Mouse (Mus musculus): ENCODE measurements around the gene Rsrc1. TPM values are rescaled to one million over a fixed set of nuclear protein-coding genes. Genes with fewer than 3 reads are reported as not detected.
A peak's percentile ranks its signal among the peaks of the same experiment; 100 is the strongest.

Gene Rsrc1
- polyA plus RNA-seq, 1 experiment from 2014 or later: 6.1 TPM

- 38% methylated on average over 3 of the region's 3 CpGs for WGBS (ENCODE audit: insufficient replicate concordance)
- no peak overlapping the region; the same call in 1 of the 2 replicates for H3K4me2 ChIP-seq (ENCODE audit: low read depth, low read length)
- no peak overlapping the region for H3K9ac ChIP-seq (ENCODE audit: low read depth, low read length)
- H3K27ac ChIP-seq (ENCODE audit: low read length): no peak overlapping the region
- H3K4me3 ChIP-seq (ENCODE audit: low read depth, low read length): no peak overlapping the region
- H3K9me3 ChIP-seq (replicated peaks; ENCODE audit: control insufficient read depth, low read length): no peaks in the 10 kb centered on the region
- H3K4me1 ChIP-seq (ENCODE audit: control insufficient read depth, low read depth, low read length): no peaks in the 10 kb centered on the region; the same call in 1 of the 2 replicates
- ATAC-seq (ENCODE audit: low read depth): peak; percentile 84
- H3K27me3 ChIP-seq (ENCODE audit: control insufficient read depth, insufficient read depth, low read depth, low read length): no peaks in the 10 kb centered on the region
- no peaks in the 10 kb centered on the region for H3K36me3 ChIP-seq (ENCODE audit: control insufficient read depth, insufficient read depth)
Measured at GRCm38 (mm10) chr3:67280247-67280646, 299.1 kb downstream of the Rsrc1 start.

GRCm38 (mm10) chr3:67284039-67284438 lies 302.8 kb downstream of the Rsrc1 start:
- no peak for ATAC-seq (ENCODE audit: low read depth)

GRCm38 (mm10) chr3:67284848-67285247 lies 303.7 kb downstream of the Rsrc1 start:
- H3K9me3 ChIP-seq (replicated peaks; ENCODE audit: control insufficient read depth, low read length): no peaks in the 10 kb centered on the region
- no peak for ATAC-seq (ENCODE audit: low read depth)

More at GRCm38 (mm10) chr3:67284039-67284438, 302.8 kb downstream of the Rsrc1 start:
- no peak overlapping the region for H3K27ac ChIP-seq (ENCODE audit: low read length)
- H3K9ac ChIP-seq (ENCODE audit: low read depth, low read length): no peak overlapping the region
- no peaks in the 10 kb centered on the region for H3K27me3 ChIP-seq (ENCODE audit: control insufficient read depth, insufficient read depth, low read depth, low read length)
- no peaks in the 10 kb centered on the region for H3K36me3 ChIP-seq (ENCODE audit: control insufficient read depth, insufficient read depth)
- no peak overlapping the region for H3K4me3 ChIP-seq (ENCODE audit: low read depth, low read length)
- no peaks in the 10 kb centered on the region for H3K9me3 ChIP-seq (replicated peaks; ENCODE audit: control insufficient read depth, low read length)
- 67% methylated on average over 1 of the region's 1 CpGs for WGBS (ENCODE audit: insufficient replicate concordance)
- H3K4me1 ChIP-seq (ENCODE audit: control insufficient read depth, low read depth, low read length): no peaks in the 10 kb centered on the region; the same call in 1 of the 2 replicates
- H3K4me2 ChIP-seq (ENCODE audit: low read depth, low read length): no peak overlapping the region

GRCm38 (mm10) chr3:67288664-67289063 lies 307.5 kb downstream of the Rsrc1 start:
- H3K4me3 ChIP-seq (ENCODE audit: low read depth, low read length): no peak overlapping the region
- no peak for ATAC-seq (ENCODE audit: low read depth)
- 80% methylated on average over 7 of the region's 7 CpGs for WGBS (ENCODE audit: insufficient replicate concordance)

More at GRCm38 (mm10) chr3:67284848-67285247, 303.7 kb downstream of the Rsrc1 start:
- no peaks in the 10 kb centered on the region for H3K36me3 ChIP-seq (ENCODE audit: control insufficient read depth, insufficient read depth)
- no peak overlapping the region for H3K4me3 ChIP-seq (ENCODE audit: low read depth, low read length)
- WGBS (ENCODE audit: insufficient replicate concordance): 51% methylated on average over 4 of the region's 4 CpGs
- H3K27ac ChIP-seq (ENCODE audit: low read length): no peak overlapping the region
- H3K27me3 ChIP-seq (ENCODE audit: control insufficient read depth, insufficient read depth, low read depth, low read length): no peaks in the 10 kb centered on the region
- no peaks in the 10 kb centered on the region; the same call in 1 of the 2 replicates for H3K4me1 ChIP-seq (ENCODE audit: control insufficient read depth, low read depth, low read length)
- no peak overlapping the region for H3K9ac ChIP-seq (ENCODE audit: low read depth, low read length)
- no peak overlapping the region for H3K4me2 ChIP-seq (ENCODE audit: low read depth, low read length)

GRCm38 (mm10) chr3:67289482-67289881 lies 308.3 kb downstream of the Rsrc1 start:
- Histone ChIP-seq H3K9ac (ENCODE audit: low read depth, low read length) (no peak overlapping the region), H3K27ac (ENCODE audit: low read length) (no peak overlapping the region), H3K4me3 (ENCODE audit: low read depth, low read length) (no peak overlapping the region), H3K9me3 (replicated peaks; ENCODE audit: control insufficient read depth, low read length) (no peaks in the 10 kb centered on the region), H3K4me2 (ENCODE audit: low read depth, low read length) (no peak overlapping the region), H3K36me3 (ENCODE audit: control insufficient read depth, insufficient read depth) (no peaks in the 10 kb centered on the region), H3K27me3 (ENCODE audit: control insufficient read depth, insufficient read depth, low read depth, low read length) (no peaks in the 10 kb centered on the region), H3K4me1 (ENCODE audit: control insufficient read depth, low read depth, low read length) (no peaks in the 10 kb centered on the region)
- 72% methylated on average over 6 of the region's 6 CpGs for WGBS (ENCODE audit: insufficient replicate concordance)
- ATAC-seq (ENCODE audit: low read depth): no peak

More at GRCm38 (mm10) chr3:67288664-67289063, 307.5 kb downstream of the Rsrc1 start:
- no peaks in the 10 kb centered on the region for H3K36me3 ChIP-seq (ENCODE audit: control insufficient read depth, insufficient read depth)
- no peaks in the 10 kb centered on the region for H3K9me3 ChIP-seq (replicated peaks; ENCODE audit: control insufficient read depth, low read length)
- H3K9ac ChIP-seq (ENCODE audit: low read depth, low read length): no peak overlapping the region
- H3K27me3 ChIP-seq (ENCODE audit: control insufficient read depth, insufficient read depth, low read depth, low read length): no peaks in the 10 kb centered on the region
- H3K4me1 ChIP-seq (ENCODE audit: control insufficient read depth, low read depth, low read length): no peaks in the 10 kb centered on the region
- no peak overlapping the region for H3K4me2 ChIP-seq (ENCODE audit: low read depth, low read length)
- H3K27ac ChIP-seq (ENCODE audit: low read length): no peak overlapping the region

- Histone ChIP-seq H3K4me1 (ENCODE audit: control insufficient read depth, low read depth, low read length) (no peaks in the 10 kb centered on the region), H3K27me3 (ENCODE audit: control insufficient read depth, insufficient read depth, low read depth, low read length) (no peaks in the 10 kb centered on the region), H3K9ac (ENCODE audit: low read depth, low read length) (no peak overlapping the region), H3K9me3 (replicated peaks; ENCODE audit: control insufficient read depth, low read length) (no peaks in the 10 kb centered on the region), H3K36me3 (ENCODE audit: control insufficient read depth, insufficient read depth) (no peaks in the 10 kb centered on the region), H3K27ac (ENCODE audit: low read length) (no peak overlapping the region), H3K4me2 (ENCODE audit: low read depth, low read length) (no peak overlapping the region), H3K4me3 (ENCODE audit: low read depth, low read length) (no peak overlapping the region)
- WGBS (ENCODE audit: insufficient replicate concordance): 55% methylated on average over 1 of the region's 2 CpGs
- ATAC-seq (ENCODE audit: low read depth): no peak
Measured at GRCm38 (mm10) chr3:67308725-67309124, 327.5 kb downstream of the Rsrc1 start.

DNA sequence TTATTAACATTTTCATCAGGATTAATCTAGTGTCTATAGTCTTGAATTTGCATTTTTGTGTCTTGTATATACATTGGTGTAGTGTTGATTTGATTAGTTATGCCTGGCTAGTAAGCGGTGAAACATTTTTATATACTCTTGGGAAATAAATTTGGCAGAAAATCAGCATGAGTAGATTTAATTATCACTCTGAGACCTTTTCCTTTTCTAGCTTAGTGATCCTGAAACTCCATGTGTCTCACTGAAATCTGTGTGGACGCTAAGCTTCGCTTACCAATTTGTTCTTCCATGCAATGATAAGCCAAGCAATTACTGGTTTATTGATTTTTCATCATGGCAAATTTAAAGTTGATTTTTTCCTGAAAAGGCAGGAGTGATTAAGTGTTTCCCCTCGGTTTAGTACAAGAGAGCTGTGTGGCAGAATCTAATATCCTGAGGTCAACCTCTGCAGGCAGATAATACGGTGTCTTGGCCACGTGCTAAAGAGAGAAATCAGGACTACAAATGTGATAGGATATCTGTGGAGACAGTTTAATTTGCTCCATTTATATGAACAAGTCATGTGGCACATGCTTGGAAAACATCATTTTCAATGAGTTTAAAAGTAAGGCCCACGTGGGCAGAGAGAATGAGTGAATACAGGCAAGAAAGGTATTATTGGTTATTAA lies 328.6 kb downstream of the Rsrc1 start:
- Histone ChIP-seq H3K27ac (ENCODE audit: low read length) (no peak overlapping the region), H3K36me3 (ENCODE audit: control insufficient read depth, insufficient read depth) (no peaks in the 10 kb centered on the region), H3K4me3 (ENCODE audit: low read depth, low read length) (no peak overlapping the region), H3K27me3 (ENCODE audit: control insufficient read depth, insufficient read depth, low read depth, low read length) (no peaks in the 10 kb centered on the region), H3K9me3 (replicated peaks; ENCODE audit: control insufficient read depth, low read length) (no peaks in the 10 kb centered on the region), H3K9ac (ENCODE audit: low read depth, low read length) (no peak overlapping the region), H3K4me1 (ENCODE audit: control insufficient read depth, low read depth, low read length) (no peaks in the 10 kb centered on the region), H3K4me2 (ENCODE audit: low read depth, low read length) (no peak overlapping the region)
- 64% methylated on average over 7 of the region's 7 CpGs for WGBS (ENCODE audit: insufficient replicate concordance)
- ATAC-seq (ENCODE audit: low read depth): no peak

DNA sequence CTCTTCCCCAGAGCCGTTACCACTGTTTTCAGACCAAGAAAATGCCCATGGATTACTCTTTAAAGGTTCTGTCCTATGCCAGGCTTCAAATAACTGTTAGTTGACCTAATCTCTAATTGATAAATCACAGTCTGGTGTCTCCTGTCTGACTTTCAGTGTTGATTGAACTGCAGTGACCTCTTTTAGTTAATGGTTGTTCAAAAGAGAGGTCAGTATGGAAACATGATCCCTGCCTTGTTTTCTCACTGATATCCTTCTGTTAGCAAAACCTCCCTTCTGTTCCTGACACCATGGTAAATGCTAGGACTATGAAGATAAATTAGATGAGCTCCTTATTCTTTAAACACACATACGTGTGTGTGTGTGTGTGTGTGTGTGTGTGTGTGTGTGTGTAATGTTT lies 330.2 kb downstream of the Rsrc1 start:
- no peak overlapping the region for H3K27ac ChIP-seq (ENCODE audit: low read length)
- H3K9me3 ChIP-seq (replicated peaks; ENCODE audit: control insufficient read depth, low read length): no peaks in the 10 kb centered on the region
- ATAC-seq (ENCODE audit: low read depth): peak; percentile 27; the same call in 1 of the 2 replicates

DNA sequence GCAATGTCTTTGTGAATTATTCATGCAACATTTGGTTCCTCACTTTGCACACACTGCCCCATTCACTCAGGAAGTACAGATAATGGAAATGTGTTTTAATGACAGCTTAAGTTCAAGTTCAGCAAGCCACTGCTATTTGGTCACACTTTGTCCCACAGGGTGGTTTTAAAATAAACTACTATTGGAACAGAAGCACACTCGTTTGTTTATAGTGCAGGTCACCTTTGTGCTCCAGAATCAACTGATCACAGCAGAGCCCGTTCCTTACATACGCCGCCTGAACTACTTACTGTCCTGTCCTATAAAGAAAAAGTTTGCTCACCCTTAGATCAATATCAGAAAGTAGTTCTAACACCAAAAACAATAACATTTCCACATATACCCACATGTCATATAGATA lies 341.2 kb downstream of the Rsrc1 start:
- no peak overlapping the region for H3K4me2 ChIP-seq (ENCODE audit: low read depth, low read length)
- no peak; the same call in 1 of the 2 replicates for ATAC-seq (ENCODE audit: low read depth)

More for the DNA sequence above, 330.2 kb downstream of the Rsrc1 start:
- no peaks in the 10 kb centered on the region for H3K36me3 ChIP-seq (ENCODE audit: control insufficient read depth, insufficient read depth)
- WGBS (ENCODE audit: insufficient replicate concordance): 48% methylated on average over 2 of the region's 2 CpGs
- H3K27me3 ChIP-seq (ENCODE audit: control insufficient read depth, insufficient read depth, low read depth, low read length): no peaks in the 10 kb centered on the region
- H3K9ac ChIP-seq (ENCODE audit: low read depth, low read length): no peak overlapping the region
- H3K4me3 ChIP-seq (ENCODE audit: low read depth, low read length): no peak overlapping the region
- no peaks in the 10 kb centered on the region for H3K4me1 ChIP-seq (ENCODE audit: control insufficient read depth, low read depth, low read length)
- H3K4me2 ChIP-seq (ENCODE audit: low read depth, low read length): no peak overlapping the region

More for the DNA sequence above, 341.2 kb downstream of the Rsrc1 start:
- no peak overlapping the region for H3K4me3 ChIP-seq (ENCODE audit: low read depth, low read length)
- no peaks in the 10 kb centered on the region for H3K27me3 ChIP-seq (ENCODE audit: control insufficient read depth, insufficient read depth, low read depth, low read length)
- H3K27ac ChIP-seq (ENCODE audit: low read length): no peak overlapping the region
- H3K9me3 ChIP-seq (replicated peaks; ENCODE audit: control insufficient read depth, low read length): no peaks in the 10 kb centered on the region
- H3K4me1 ChIP-seq (ENCODE audit: control insufficient read depth, low read depth, low read length): no peaks in the 10 kb centered on the region
- WGBS (ENCODE audit: insufficient replicate concordance): 63% methylated on average over 4 of the region's 4 CpGs
- no peak overlapping the region for H3K9ac ChIP-seq (ENCODE audit: low read depth, low read length)
- no peaks in the 10 kb centered on the region for H3K36me3 ChIP-seq (ENCODE audit: control insufficient read depth, insufficient read depth)
